Mouse (Mus musculus) A20 (cell line): ENCODE measurements around the gene D5Ertd579e.

ENCODE experiments used
- DNase-seq: peaks from one replicate; pipeline ENCODE4 v3.0.0-alpha.2; 2011; ENCODE audit warnings: low read depth, low spot score

Gene D5Ertd579e

DNA sequence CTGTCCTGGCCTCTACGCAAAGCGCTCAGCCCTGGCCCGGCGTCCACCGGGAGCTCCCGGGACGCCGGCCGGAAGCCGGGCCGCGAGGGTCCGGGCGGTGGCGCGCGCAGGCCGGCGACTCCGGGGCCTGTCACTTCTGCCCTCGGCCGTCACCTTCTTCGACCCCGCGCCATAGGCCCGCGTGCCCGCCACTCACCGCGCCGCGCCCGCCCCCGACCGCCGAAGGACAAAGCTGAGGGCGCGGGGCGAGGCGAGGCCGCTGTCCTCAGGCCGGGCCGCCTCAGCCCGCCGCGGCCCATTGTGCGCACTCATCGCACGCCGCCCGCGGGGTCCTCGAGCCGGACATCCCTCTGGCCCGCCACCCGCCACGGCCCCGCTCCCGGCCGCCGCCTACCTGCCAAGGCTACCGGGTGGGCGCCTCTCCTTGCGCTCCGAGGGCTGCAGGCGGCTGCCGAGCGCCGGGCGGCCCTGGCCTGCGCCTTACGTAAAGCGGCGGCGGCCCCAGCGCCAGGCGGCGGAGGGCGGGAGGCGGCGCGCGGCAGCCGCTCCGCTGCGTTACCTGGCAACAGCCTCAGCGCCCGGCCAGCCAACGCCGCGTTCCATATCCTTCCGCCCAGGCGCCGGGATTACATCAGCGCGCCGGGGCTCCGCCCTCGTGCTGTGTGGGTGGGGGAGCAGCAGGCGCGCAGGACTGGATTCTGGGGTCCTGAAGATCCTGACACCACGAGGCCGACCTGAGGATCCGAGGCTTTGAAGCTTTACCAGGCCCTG lies at the start of gene D5Ertd579e:
TSS of gene D5Ertd579e (minus strand) at position 564 of the 771 bp plus-strand sequence.
- peak; percentile 95 for DNase-seq

DNA sequence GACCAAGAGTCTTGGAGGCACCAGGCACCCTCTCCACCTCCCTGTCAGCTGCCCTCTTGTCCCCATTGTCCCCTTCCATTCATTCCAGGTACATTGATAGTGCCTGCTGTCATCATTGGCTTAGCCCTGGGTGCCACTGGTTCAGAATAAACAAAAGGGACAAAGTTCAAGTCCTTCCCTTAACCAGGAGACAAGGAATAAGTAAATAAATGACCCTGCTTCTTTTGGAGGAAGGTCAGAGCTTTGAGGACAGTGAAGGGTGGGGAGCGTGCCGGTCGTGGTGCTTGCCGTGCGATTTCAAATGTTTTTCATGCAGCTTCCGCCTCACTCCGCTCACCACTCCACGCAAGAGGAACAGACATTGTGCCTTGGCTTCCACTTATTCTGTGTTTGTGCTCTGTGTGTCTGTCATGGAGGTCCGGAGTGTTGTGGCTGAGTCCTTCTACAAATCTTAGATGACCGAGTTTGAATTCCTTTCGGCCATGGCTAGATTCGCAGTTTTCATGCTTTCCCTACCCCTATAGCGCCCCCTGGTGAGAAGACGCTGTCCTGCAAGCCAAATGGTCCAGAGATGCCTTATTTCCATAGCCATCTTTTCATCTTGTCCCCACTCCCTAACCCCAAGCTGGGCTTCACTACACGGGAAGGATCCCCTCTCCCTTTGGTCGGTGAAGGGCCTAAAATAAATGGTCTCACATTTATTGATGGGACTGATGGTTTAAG lies 46.5 kb upstream of the D5Ertd579e start:
- DNase-seq: peak; percentile 74

DNA sequence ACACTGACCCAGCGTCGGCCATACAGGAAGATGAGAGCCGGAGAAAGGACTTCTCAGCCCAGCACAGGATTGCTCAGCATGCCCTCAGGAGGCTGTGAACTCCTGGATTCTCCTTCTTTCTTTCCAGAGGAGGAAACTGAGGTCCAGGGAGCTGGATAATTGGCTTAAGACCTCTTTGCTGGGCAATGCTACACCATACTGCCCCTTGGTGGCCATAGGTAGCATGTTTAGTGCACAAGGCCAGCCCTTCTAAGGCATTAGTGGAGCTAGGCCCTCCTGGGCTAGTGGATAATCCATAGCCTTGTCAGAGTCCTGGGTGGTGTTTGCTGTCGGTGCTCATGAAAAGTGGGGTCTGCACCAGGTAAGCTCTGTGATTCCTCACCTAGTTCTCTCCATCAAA lies 44.0 kb upstream of the D5Ertd579e start:
- DNase-seq: peak; percentile 31

- DNase-seq: no peak
Observed at GRCm38 (mm10) chr5:36738799-36739615, 43.2 kb upstream of the D5Ertd579e start.

DNA sequence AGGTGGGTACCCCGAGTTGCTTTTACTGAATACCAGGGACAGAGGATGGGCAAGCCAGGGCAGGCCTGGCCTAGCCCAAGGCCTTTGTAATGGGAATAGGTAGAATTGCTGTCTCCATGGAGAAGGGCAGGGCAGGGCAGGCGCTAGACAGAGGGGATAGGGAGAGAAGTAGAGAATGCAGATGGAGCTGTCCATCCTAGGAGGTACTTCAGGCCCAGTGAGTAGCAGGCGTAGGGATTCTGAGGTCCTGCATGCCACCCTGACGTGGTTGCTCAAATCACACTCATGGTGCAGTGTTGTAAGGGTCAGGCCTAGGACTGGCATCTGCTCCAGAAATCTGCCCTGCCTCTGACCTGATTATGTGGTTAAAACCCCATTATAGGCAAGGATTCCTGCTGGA lies 41.9 kb upstream of the D5Ertd579e start:
- DNase-seq: no peak

DNA sequence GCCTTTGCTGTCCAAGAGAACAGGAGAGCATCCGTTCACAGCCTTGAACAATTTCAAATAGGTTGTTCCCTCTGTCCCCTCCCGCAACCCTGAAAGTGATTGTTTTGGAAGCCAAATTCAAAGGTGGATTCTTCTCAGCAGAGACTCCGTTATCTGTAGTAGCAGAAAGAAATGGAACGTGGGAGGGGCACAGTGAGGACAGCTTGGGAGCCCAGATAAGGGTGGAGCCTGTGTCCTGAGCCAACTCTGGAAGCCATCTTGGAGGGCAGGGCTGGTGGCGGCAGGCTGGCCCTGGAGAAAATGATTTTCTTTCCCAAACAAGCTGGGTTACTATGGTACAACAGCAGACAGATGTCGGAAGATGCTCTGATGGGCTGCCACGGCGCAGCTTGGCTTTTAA lies 40.2 kb upstream of the D5Ertd579e start:
- no peak for DNase-seq

DNA sequence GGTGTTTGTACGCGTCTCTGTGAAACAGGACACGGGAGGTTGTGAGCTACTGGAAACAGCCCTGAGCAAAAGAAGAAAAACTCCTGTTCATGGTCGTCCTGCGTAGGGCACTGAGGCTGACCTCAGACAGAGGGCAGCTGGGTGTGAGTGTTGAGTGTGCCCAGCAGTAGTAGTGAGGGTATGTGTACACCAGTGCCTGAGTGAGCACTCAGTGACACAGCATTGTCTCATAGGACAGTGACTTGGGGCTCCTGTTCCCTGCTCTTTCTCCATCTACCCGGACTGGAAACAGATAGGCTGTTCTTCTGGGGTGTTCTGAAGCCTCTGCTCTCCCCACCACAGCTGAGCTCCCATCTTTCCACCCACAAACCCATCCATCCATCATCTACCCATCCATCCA lies 39.3 kb upstream of the D5Ertd579e start:
- DNase-seq: no peak

DNA sequence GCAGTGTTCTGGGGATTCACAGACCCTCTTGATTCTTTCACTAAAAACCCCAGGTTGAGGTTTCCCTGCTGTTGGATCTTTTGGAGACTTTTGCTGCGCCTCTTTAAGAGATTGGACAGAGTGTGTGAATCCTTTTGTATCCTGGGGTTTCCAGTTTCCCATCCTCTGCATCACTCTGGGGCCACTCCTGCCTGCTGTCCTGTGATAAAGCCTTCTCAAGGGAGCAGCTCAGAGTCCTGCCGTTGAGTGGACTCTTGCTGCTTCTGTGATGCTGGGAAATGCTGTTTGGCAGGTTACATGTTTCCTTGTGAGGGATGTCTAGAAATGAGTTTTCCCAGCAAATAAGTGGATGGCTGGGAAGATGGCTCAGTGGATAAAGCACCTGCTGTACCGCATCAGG lies 37.6 kb upstream of the D5Ertd579e start:
- DNase-seq: no peak

DNA sequence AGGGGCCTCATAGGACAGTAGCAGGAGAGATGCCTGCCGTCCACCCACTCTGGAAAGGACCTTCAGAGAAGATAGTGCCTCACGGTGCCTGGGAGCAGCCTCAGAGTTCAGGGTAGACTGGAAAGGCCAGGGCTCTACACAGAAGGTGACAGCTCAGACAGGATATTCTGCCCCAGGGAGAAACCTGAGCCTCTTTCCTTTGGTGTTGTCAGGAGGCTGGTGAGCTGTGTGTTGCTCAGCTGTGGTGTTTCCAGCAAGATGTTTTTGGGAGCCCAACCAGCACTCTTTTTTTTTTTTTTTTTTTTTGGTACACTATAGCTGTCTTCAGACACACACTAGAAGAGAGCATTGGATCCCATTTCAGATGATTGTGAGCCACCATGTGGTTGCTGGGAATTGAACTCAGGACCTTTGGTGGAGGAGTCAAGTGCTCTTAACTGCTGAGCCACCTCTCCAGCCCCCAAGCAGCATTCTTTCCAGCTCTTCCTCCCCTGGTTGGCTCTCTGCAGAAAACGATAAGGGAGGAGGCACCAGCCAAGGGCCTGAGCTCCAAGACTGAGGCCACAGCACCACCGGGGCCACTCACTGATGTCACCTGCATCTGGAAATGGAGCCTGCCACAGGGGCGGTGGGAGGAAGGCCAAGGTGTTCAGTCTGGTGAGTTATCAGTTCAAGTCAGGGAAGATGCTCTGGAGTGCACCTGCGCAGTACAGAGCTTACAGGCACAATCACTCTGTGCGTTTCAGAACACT lies 36.3 kb upstream of the D5Ertd579e start:
- no peak for DNase-seq

DNA sequence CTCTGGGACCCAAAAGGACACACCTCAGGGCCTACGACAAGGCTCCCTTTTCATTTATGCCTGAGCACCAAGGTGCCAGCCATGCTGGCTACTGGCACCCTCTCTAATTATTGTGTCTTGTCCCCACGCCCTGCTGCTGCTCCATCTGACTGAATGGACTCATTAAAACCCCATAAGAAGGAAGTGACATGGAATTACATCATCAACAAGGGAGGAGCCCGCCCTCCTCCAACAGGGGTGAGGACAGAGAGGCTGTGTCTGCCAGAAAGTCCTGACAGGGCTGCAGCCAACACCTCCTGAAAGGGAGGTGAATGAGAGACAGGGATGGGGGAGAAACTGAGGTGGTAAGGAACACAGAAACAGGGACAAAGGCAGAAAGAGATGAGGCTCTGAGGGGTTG lies 34.9 kb upstream of the D5Ertd579e start:
- no peak for DNase-seq

DNA sequence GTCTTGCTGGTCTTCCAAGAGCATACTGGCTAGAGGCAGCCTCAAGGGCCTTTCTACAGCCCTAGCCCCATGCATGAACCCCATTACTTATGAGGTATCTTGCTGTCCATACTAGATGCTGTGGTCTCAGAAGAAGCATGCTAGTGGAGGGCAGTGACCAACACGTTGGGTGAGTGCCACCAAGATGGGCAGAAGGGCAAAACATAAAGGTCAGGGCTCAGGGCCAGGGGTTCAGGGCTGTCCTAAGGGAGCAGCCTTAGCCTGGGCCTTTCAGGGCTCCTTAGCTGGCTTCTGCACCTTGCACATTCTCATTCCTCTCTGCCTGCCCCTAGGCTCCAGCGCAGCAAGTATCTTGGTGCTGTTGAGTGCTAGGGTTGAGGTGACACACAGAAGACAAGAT lies 34.1 kb upstream of the D5Ertd579e start:
- no peak for DNase-seq

GRCm38 (mm10) chr5:36729086-36729473 lies 33.3 kb upstream of the D5Ertd579e start:
- DNase-seq: no peak

- no peak for DNase-seq
Observed at GRCm38 (mm10) chr5:36728403-36729085, 32.7 kb upstream of the D5Ertd579e start.

- DNase-seq: no peak
Observed at GRCm38 (mm10) chr5:36727776-36728175, 32.0 kb upstream of the D5Ertd579e start.

- DNase-seq: peak; percentile 58
Observed at GRCm38 (mm10) chr5:36727136-36727535, 31.3 kb upstream of the D5Ertd579e start.

GRCm38 (mm10) chr5:36726387-36726801 lies 30.6 kb upstream of the D5Ertd579e start:
- DNase-seq: peak; percentile 85

DNA sequence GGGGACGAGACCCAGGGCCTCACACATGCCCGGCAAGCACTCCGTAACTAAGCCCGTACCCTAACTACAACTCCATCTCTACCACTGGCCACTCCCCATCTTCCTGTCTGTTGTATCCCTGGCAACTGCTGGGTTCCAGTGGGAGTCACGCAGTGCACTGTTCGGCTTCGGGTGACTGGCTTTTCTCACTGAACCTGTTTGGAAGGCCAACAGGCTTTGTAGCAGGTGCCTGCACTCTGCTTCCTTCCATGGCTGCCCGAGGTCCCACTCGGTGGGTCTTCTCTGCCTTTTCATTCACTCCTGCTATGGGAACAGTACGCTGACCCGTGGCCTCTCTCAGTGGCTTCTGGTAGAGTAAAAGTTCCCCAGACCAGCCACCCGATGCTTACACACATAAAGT lies 30.0 kb upstream of the D5Ertd579e start:
- no peak for DNase-seq

DNA sequence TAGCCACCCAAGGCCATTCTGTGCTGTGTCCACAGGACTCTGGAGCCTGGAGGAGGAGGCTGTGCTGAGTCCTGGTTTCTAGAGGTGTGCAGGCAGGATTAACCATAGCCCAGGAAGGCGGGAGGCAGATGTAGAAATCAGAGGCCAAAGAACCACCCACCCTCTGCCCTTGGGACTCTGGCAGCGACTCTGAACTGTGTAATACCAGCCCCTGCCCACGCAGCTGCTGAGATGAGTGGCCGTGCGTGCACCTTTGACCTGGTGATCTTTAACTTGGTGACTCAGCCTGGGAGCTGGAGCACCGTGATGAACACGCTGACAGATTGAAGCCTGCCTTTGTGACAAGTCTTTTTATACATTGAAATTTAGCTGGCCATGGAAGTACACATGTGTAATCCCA lies 28.4 kb upstream of the D5Ertd579e start:
- no peak for DNase-seq

DNA sequence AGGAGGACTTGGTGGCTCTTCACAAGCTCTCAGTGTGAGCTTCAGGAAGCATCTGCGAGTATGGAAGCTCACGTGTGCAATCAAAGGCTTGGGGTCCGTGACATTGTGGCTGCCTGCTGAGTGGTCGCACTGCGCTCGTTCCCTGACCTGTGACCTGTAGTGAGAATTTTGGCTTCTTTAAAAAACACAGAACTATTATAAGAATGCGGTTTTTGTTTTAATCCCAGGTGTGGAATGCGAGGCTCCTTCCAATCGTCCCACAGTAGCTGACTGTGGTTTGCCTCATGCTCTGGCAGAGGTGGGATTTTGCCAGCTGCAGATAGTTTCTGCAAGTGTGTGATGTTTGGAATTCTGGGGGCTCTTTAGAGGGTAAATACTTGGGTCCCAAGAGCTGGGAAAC lies 27.5 kb upstream of the D5Ertd579e start:
- DNase-seq: no peak

DNA sequence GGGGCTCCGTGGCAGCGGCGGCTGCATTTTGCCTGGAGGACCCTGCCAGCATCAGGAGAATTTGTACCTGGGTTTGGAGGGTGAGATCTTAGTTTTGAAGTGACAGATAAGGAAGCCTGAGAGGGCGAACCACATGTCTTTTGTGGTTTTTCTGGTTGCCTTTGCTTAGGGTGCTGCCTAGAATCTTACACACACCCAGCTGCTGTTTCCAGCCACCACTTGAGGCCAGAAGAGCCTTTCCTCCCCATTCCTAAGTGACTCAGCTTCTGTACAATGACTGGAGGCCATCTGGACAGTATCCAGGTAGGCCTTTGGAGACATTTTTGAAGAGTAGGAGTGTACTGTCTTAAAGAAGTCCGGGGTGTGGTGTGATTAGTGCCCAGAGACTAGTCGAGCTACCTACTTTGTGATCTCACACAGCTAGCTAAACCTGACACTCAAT lies 26.6 kb upstream of the D5Ertd579e start:
- no peak for DNase-seq
